Mouse (Mus musculus) intestine, postnatal 0 days (tissue): ENCODE measurements around the gene Ak9. TPM values are rescaled to one million over a fixed set of nuclear protein-coding genes. Genes with fewer than 3 reads are reported as not detected.
A peak's percentile ranks its signal among the peaks of the same experiment; 100 is the strongest.
"Not testable (repeated sequence)": the region's sequence is repeated elsewhere in the genome, so short reads cannot be mapped to it uniquely, and the experiment has no call there.

Source experiments
- ATAC-seq: fragments of 200-750 bp; cut with Nextera tagmentation; 2 replicates; pipeline ENCODE4 v1.8.0; 2017; ENCODE audit warnings: mild to moderate bottlenecking, moderate TSS enrichment, moderate library complexity
- H3K27ac ChIP-seq: fragments of 300-500 bp; sonication (generic); 2 replicates; pipeline ENCODE4 v1.5.1; 2014; ENCODE audit warnings: mild to moderate bottlenecking, low read depth, low read length, moderate library complexity
- H3K27me3 ChIP-seq: fragments of 300-500 bp; sonication (generic); replicated peaks from 2 replicates; pipeline ENCODE4 v1.6.1; 2014; ENCODE audit warnings: low read length, mixed read lengths; ENCODE audit not compliant: control insufficient read depth, insufficient read depth
- H3K36me3 ChIP-seq: fragments of 300-500 bp; sonication (generic); 2 replicates; pipeline ENCODE4 v1.6.1; 2014; ENCODE audit warnings: mild to moderate bottlenecking, moderate library complexity; ENCODE audit not compliant: control insufficient read depth, insufficient read depth
- H3K4me1 ChIP-seq: fragments of 300-500 bp; sonication (generic); replicated peaks from 2 replicates; pipeline ENCODE4 v1.6.1; 2014; ENCODE audit warnings: antibody characterized with exemption, low read length, mixed read lengths; ENCODE audit not compliant: control insufficient read depth, insufficient read depth
- H3K4me2 ChIP-seq: fragments of 300-500 bp; sonication (generic); replicated peaks from 2 replicates; pipeline ENCODE4 v1.6.1; 2014; ENCODE audit warnings: low read depth, mild to moderate bottlenecking, moderate library complexity
- H3K4me3 ChIP-seq: fragments of 300-500 bp; sonication (generic); 2 replicates; pipeline ENCODE4 v1.5.1; 2014; ENCODE audit warnings: low read depth, low read length
- H3K9ac ChIP-seq: fragments of 300-500 bp; sonication (generic); 2 replicates; pipeline ENCODE4 v1.6.1; 2014; ENCODE audit warnings: mild to moderate bottlenecking, low read depth, low read length
- H3K9me3 ChIP-seq: fragments of 300-500 bp; sonication (generic); 2 replicates; pipeline ENCODE4 v1.6.1; 2016; ENCODE audit warnings: mixed run types; ENCODE audit not compliant: control insufficient read depth
- CTCF ChIP-seq: sonication (generic); IDR thresholded peaks from 2 replicates; pipeline ENCODE4 v1.5.1; 2016; ENCODE audit warnings: low read depth, mild to moderate bottlenecking, control low read depth, antibody characterized with exemption, moderate library complexity
- WGBS: fragments of 180-500 bp; shearing (Covaris S2); extraction: QIAGEN DNeasy Blood & Tissue Kit; methylation state at CpG from one replicate; pipeline ENCODE4 v1.1.7; 2014; 5-methylcytosine and 5-hydroxymethylcytosine counted together
- polyA plus RNA-seq: library from polyadenylated mRNA; unstranded; fragments of >200 nt; fragmentation: Nextera tagmentation; extraction: Ambion mirVana; gene quantifications from 2 replicates; pipeline ENCODE4 v1.2.1, GENCODE M21; 2015

The Ak9 gene
- polyA plus RNA-seq, 1 experiment from 2014 or later, result not detected

DNA sequence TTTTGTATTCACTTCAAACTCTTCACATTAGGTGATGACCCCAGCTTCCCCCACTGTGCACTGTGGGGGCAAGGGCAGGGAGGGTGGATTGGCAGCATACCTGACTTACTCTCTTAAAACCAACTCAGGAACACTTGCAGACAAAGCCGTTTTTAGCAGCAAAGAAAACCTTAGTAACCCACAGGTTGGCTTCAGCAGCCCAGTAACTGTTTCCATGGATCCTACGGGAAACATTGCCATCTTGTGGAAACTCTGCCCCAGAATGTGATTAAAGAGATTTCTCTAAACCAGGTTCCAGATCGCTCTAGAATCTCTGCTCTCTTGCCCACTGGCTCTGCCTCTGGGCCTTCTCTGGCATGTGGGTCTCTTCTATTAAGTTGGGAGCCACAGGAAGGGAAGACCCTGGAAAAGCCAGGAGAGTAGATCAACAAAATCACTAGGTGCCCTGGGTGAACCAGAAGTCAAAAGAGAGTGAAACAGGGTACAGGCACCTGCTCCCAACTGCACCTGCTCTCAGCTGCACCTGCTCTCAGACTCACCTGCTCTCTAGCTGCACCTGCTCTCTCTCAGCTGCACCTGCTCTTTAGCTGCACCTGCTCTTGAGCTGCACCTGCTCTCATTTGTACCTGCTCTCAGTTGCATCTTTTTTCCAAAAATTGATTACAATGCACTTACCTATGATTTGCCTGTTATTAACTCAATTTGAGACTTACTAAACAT lies 100.3 kb downstream of the Ak9 start:
- H3K36me3 ChIP-seq, result no peaks in the 10 kb centered on the region
- no peaks in the 10 kb centered on the region for H3K4me1 ChIP-seq
- peak; percentile 52 for TF ChIP-seq CTCF
- ATAC-seq, result no peak
- no peaks in the 10 kb centered on the region for H3K27me3 ChIP-seq
- no peak overlapping the region for H3K27ac ChIP-seq
- no peak overlapping the region for H3K4me3 ChIP-seq
- no peak overlapping the region for H3K9ac ChIP-seq
- WGBS, result 35% methylated on average over 3 of the region's 3 CpGs
- no peak overlapping the region for H3K4me2 ChIP-seq
- no peaks in the 10 kb centered on the region for H3K9me3 ChIP-seq

DNA sequence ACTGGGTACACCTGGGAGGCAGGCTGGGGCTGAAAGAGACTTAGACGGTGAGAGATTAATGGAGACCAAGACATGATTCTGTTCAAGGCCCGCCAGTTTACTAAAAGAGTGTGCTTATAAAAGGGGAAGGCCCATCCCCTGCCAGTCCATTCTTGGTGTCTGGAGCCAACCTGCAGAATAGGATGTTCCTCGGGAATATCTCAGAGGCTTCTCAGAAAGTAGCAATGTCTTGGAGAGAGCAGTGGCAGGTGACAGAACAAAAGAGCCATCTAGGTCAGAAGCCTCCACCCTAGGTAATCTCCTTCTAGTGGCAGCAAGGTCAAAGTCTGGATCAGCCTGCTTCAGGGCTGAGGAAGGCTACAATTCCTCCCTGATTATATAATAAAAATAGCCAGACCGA lies 106.4 kb downstream of the Ak9 start:
- 88% methylated on average over 4 of the region's 4 CpGs for WGBS
- H3K4me1 ChIP-seq, result not testable (repeated sequence)

GRCm38 (mm10) chr10:41410821-41411220 lies 107.0 kb downstream of the Ak9 start:
- not testable (repeated sequence) for H3K9ac ChIP-seq, H3K27ac ChIP-seq, H3K4me1 ChIP-seq, H3K4me2 ChIP-seq, H3K36me3 ChIP-seq, H3K9me3 ChIP-seq, H3K27me3 ChIP-seq, H3K4me3 ChIP-seq, ATAC-seq
- WGBS, result 100% methylated on average over 1 of the region's 1 CpGs

More for the DNA sequence above, 106.4 kb downstream of the Ak9 start:
- H3K27me3 ChIP-seq, H3K9ac ChIP-seq, H3K4me2 ChIP-seq, H3K9me3 ChIP-seq, ATAC-seq, H3K4me3 ChIP-seq, H3K36me3 ChIP-seq, H3K27ac ChIP-seq: not testable (repeated sequence)

GRCm38 (mm10) chr10:41413471-41413870 lies 109.7 kb downstream of the Ak9 start:
- not testable (repeated sequence) for H3K9me3 ChIP-seq, H3K27ac ChIP-seq, H3K36me3 ChIP-seq, H3K4me1 ChIP-seq, ATAC-seq, H3K27me3 ChIP-seq, H3K9ac ChIP-seq, H3K4me3 ChIP-seq, H3K4me2 ChIP-seq
- 89% methylated on average over 1 of the region's 1 CpGs for WGBS

DNA sequence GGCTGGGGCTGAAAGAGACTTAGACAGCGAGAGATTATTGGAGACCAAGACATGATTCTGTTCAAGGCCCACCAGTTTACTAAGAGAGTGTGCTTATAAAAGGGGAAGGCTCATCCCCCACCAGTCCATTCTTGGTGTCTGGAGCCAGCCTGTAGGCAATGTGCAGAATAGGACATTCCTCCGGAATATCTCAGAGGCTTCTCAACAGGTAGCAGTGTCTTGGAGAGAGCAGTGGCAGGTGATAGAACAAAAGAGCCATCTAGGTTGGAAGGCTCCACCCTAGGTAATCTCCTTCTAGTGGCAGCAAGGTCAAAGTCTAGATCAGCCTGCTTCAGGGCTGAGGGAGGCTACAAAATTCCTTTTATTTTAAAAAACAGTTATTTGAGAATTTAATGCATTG lies 111.6 kb downstream of the Ak9 start:
- H3K36me3 ChIP-seq, H3K4me1 ChIP-seq, ATAC-seq, H3K27ac ChIP-seq, H3K27me3 ChIP-seq, H3K4me2 ChIP-seq, H3K4me3 ChIP-seq, H3K9ac ChIP-seq, H3K9me3 ChIP-seq: not testable (repeated sequence)
- WGBS, result 85% methylated on average over 2 of the region's 2 CpGs

DNA sequence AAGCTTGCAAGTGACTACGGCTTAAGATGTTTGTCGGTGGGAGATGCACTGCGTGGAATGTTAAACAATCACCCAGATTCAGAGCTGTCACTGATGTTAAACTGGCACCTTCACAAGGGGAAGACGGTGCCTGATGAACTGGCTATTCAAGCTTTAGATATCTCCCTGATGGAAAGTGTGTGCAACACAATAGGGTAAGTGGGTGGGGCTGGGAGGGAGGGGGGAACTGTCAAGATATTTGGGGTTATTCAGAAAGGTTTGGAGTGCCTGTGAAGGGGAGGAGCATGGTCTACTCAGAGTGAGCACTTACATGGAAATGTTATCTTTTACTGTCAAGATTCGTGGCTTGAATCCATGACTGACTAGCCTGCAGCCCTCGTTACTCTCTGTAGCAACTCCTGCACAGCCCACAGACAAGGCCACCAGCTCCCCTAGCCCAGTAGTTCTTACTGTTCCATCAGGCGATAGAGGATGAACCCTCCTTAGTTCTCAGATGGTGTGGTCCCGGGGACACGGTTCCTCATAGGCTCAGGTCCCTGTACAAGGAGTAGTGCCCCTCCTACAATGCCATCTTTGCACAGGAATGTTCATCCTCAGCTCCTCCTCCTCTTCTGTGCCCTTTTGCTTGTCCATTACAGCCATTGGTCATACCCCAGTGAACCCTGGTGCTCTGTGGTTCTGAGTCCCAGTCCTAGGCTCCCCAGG lies 116.9 kb downstream of the Ak9 start:
- no peak for TF ChIP-seq CTCF
- no peak overlapping the region for H3K27ac ChIP-seq
- H3K4me1 ChIP-seq, result no peaks in the 10 kb centered on the region
- no peak overlapping the region for H3K4me3 ChIP-seq
- 57% methylated on average over 9 of the region's 9 CpGs for WGBS
- H3K9ac ChIP-seq, result no peak overlapping the region
- H3K4me2 ChIP-seq, result no peak overlapping the region
- ATAC-seq, result no peak
- H3K27me3 ChIP-seq, result no peaks in the 10 kb centered on the region
- H3K9me3 ChIP-seq, result 0 out of 2 replicates have a peak, but pooled peaks cover 6% of the 10 kb centered on the region
- H3K36me3 ChIP-seq, result no peaks in the 10 kb centered on the region
